Mouse (Mus musculus) lung, postnatal 0 days (tissue): ENCODE measurements around the gene Gapdh. TPM values are rescaled to one million over a fixed set of nuclear protein-coding genes. Genes with fewer than 3 reads are reported as not detected.

Source experiments
- ATAC-seq: fragments of 200-750 bp; cut with Nextera tagmentation; 2 replicates; pipeline ENCODE4 v1.8.0; 2017; ENCODE audit warnings: moderate library complexity
- DNase-seq: peaks from one replicate; pipeline ENCODE4 v3.0.0-alpha.2; 2016; ENCODE audit warnings: low spot score
- H3K27ac ChIP-seq: fragments of 300-500 bp; sonication (generic); 2 replicates; pipeline ENCODE4 v1.5.1; 2014; ENCODE audit warnings: antibody characterized with exemption, mild to moderate bottlenecking, low read length, mixed read lengths
- H3K27me3 ChIP-seq: fragments of 300-500 bp; sonication (generic); replicated peaks from 2 replicates; pipeline ENCODE4 v1.6.1; 2014; ENCODE audit warnings: low read length, mixed read lengths; ENCODE audit not compliant: insufficient read depth
- H3K36me3 ChIP-seq: fragments of 300-500 bp; sonication (generic); 2 replicates; pipeline ENCODE4 v1.6.1; 2014; ENCODE audit warnings: low read length, mixed read lengths; ENCODE audit not compliant: insufficient read depth
- H3K4me1 ChIP-seq: fragments of 300-500 bp; sonication (generic); 2 replicates; pipeline ENCODE4 v1.6.1; 2014; ENCODE audit warnings: antibody characterized with exemption, low read depth, low read length, mixed read lengths; ENCODE audit not compliant: insufficient read depth
- H3K4me2 ChIP-seq: fragments of 300-500 bp; sonication (generic); replicated peaks from 2 replicates; pipeline ENCODE4 v1.6.1; 2014; ENCODE audit warnings: low read depth, mild to moderate bottlenecking, low read length, moderate library complexity, mixed read lengths
- H3K4me3 ChIP-seq: fragments of 300-500 bp; sonication (generic); 2 replicates; pipeline ENCODE4 v1.5.1; 2014; ENCODE audit warnings: low read depth, low read length
- H3K9ac ChIP-seq: fragments of 300-500 bp; sonication (generic); replicated peaks from 2 replicates; pipeline ENCODE4 v1.6.1; 2014; ENCODE audit warnings: low read depth, mild to moderate bottlenecking
- H3K9me3 ChIP-seq: fragments of 300-500 bp; sonication (generic); 2 replicates; pipeline ENCODE4 v1.6.1; 2016; ENCODE audit warnings: low read length, mixed read lengths
- CTCF ChIP-seq: IDR thresholded peaks from 2 replicates; pipeline ENCODE4 v1.5.1; 2016; ENCODE audit warnings: antibody characterized with exemption, mild to moderate bottlenecking
- EP300 ChIP-seq: IDR thresholded peaks from 2 replicates; pipeline ENCODE4 v1.6.1; 2016; ENCODE audit warnings: antibody characterized with exemption, mild to moderate bottlenecking, control low read depth
- WGBS: fragments of 180-500 bp; shearing (Covaris S2); extraction: QIAGEN DNeasy Blood & Tissue Kit; methylation state at CpG from one replicate; pipeline ENCODE4 v1.1.7; 2014; 5-methylcytosine and 5-hydroxymethylcytosine counted together
- polyA plus RNA-seq: library from polyadenylated mRNA; unstranded; fragments of >200 nt; fragmentation: Nextera tagmentation; extraction: Ambion mirVana; gene quantifications from 2 replicates; pipeline ENCODE4 v1.2.1, GENCODE M21; 2015

The Gapdh gene
- polyA plus RNA-seq, 1 experiment from 2014 or later: 429 TPM

DNA sequence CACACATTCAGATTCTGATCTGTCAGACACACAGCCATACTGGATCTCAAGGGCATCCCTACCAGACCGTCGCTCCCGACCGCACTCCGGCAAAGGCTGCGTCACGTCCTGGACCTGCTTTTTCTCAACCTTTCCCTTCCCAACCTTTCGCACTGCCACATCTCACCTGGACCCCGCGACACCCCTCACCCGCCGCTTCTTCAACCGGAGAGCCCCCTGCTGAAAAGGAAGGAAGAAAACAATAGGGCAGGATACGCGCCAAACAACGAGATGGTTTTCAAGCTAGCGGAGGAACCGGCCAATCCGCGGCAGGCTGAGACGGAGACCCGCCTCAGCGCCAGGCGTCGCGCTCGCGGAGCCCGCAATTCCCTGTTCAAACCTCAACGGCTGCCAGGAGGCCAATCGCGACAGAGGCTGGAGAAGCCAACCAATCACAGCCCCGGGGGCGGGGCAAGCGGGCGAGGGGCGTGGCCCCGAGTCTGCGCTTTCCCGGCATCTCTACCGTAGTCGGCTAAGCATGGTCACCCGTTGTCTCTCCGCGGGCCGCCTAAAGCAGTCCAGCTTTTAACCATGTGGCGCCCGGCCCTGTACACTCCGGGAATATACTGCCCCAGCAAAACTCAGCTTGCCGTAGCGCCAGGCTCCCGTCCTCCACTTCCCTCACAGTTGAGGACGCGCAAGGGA lies 25.2 kb upstream of the Gapdh start, which contains the start of the genes Ncapd2 and Mrpl51:
Ncapd2 (minus strand) TSS at position 370 of the 684 bp plus-strand sequence.
Mrpl51 (plus strand) TSS at position 470 of the 684 bp plus-strand sequence.
- H3K4me3 ChIP-seq: peak within 1 kb of the TSS; percentile 84
- peak within 1 kb of the TSS; percentile 64 for H3K9ac ChIP-seq
- no peaks in the 10 kb centered on the region for H3K27me3 ChIP-seq
- TF ChIP-seq CTCF: no peak; the same call in 1 of the 2 replicates
- no peak for TF ChIP-seq EP300
- DNase-seq (peak; percentile 98), ATAC-seq (peak; percentile 97)
- no peaks in the 10 kb centered on the region for H3K9me3 ChIP-seq
- peaks cover 6% of the 10 kb centered on the region; the same call in 1 of the 2 replicates for H3K4me1 ChIP-seq
- H3K27ac ChIP-seq: peak within 1 kb of the TSS; percentile 98
- WGBS: 2% methylated on average over 54 of the region's 54 CpGs
- H3K36me3 ChIP-seq: no peaks in the 10 kb centered on the region
- H3K4me2 ChIP-seq: peak within 1 kb of the TSS; percentile 74

DNA sequence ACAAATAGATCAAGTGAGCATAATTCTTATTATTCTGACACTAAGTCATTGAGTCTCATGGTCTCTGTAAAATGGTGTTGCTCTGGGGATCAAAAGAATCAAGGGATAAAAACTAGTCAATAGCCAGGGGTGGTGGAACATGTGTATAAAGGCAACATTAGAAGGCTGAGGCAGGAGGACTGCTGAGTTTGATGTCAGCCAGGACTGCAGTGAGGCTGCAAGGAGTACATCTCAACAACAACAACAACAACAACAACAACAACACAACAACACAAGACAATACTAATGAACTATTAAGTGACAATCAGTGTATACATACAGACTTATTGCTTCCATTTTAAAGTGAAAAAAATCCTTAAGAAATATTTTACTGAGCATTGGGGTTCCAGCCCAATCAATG lies 24.5 kb upstream of the Gapdh start:
- H3K9ac ChIP-seq: no peak overlapping the region
- no peaks in the 10 kb centered on the region for H3K36me3 ChIP-seq
- H3K27ac ChIP-seq: no peak overlapping the region
- peaks cover 6% of the 10 kb centered on the region; the same call in 1 of the 2 replicates for H3K4me1 ChIP-seq
- no peak for DNase-seq
- no peak for ATAC-seq
- H3K4me2 ChIP-seq: peak overlapping the region; percentile 74
- peak overlapping the region; percentile 84; the same call in 1 of the 2 replicates for H3K4me3 ChIP-seq
- no peaks in the 10 kb centered on the region for H3K27me3 ChIP-seq
- H3K9me3 ChIP-seq: no peaks in the 10 kb centered on the region
- no peak for TF ChIP-seq EP300
- TF ChIP-seq CTCF: no peak

DNA sequence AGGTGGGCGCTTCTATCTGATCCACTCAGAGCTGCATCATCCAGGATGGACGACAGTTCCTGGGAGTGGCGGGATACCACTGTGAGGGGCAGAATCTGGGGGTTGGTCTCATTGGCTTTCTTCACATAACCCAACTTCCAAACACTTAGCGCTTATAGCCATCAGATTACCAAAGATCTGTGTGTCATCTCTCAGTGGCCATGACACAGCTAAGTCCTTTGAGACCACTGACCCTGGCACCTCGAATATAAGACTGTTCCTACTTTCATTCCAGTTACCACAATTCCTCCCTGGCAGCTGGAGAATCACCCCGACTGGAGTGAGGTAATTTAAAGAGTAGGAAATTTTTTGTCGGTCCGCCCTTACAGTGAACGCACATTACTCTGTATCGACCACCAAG lies 19.9 kb upstream of the Gapdh start:
- H3K9ac ChIP-seq: no peak overlapping the region
- H3K4me3 ChIP-seq: no peak overlapping the region
- ATAC-seq (no peak), DNase-seq (no peak)
- TF ChIP-seq EP300: no peak
- TF ChIP-seq CTCF: no peak
- H3K27ac ChIP-seq: no peak overlapping the region
- 94% methylated on average over 10 of the region's 10 CpGs for WGBS
- H3K4me2 ChIP-seq: no peak overlapping the region
- H3K4me1 ChIP-seq: no peaks in the 10 kb centered on the region
- H3K27me3 ChIP-seq: no peaks in the 10 kb centered on the region
- no peaks in the 10 kb centered on the region for H3K9me3 ChIP-seq
- no peaks in the 10 kb centered on the region for H3K36me3 ChIP-seq

DNA sequence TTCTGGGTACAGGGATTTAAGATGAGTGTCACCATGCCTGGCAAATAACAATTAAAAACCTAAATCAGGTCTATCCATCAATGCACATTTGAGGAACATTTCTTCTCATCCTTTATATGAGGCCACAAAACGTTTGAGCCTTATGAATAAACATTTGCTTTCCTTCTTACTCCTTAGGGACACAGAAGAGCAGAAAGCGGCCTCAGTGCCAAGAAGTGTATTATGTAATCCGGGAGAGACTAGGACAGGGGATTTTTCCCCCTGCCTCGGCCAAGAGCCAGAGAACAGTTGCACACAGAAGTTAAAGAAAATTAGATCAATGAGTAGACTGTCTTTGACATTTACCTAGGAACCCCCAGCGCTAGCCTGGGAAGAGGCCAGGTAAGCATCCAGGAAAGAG lies 15.9 kb upstream of the Gapdh start:
- Histone ChIP-seq H3K9me3 (no peaks in the 10 kb centered on the region), H3K27me3 (no peaks in the 10 kb centered on the region), H3K4me2 (no peak overlapping the region), H3K9ac (no peak overlapping the region), H3K4me3 (no peak overlapping the region), H3K4me1 (no peaks in the 10 kb centered on the region), H3K27ac (no peak overlapping the region), H3K36me3 (no peaks in the 10 kb centered on the region; the same call in 1 of the 2 replicates)
- ATAC-seq (no peak), DNase-seq (peak; percentile 9)
- WGBS: 63% methylated on average over 5 of the region's 5 CpGs
- TF ChIP-seq EP300 (no peak), CTCF (no peak)

DNA sequence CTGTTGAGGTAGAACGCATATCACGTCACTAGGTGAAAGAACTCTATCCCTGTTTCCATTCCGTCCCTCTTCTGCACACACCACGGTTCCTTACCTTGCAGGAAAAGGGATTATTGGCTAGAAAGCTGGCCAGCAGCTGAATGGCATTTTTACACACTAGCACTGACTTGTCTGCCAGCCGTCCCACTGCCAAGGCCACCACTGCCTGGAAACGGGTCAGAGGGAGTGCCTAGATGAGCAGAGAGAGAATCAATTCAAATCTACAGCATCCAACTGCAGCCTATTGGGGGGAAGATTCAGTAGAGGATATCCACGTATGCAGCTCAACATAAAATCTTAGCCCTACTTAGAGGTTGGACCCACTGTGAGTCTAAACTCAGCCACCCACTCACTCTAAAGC lies 13.3 kb upstream of the Gapdh start:
- Histone ChIP-seq H3K9me3 (no peaks in the 10 kb centered on the region), H3K4me1 (no peaks in the 10 kb centered on the region), H3K4me2 (no peak overlapping the region), H3K27me3 (no peaks in the 10 kb centered on the region), H3K36me3 (peaks cover 7% of the 10 kb centered on the region; the same call in 1 of the 2 replicates), H3K27ac (no peak overlapping the region), H3K4me3 (no peak overlapping the region), H3K9ac (no peak overlapping the region)
- DNase-seq: no peak
- WGBS: 92% methylated on average over 7 of the region's 7 CpGs
- no peak for ATAC-seq
- TF ChIP-seq EP300: no peak
- TF ChIP-seq CTCF: no peak

DNA sequence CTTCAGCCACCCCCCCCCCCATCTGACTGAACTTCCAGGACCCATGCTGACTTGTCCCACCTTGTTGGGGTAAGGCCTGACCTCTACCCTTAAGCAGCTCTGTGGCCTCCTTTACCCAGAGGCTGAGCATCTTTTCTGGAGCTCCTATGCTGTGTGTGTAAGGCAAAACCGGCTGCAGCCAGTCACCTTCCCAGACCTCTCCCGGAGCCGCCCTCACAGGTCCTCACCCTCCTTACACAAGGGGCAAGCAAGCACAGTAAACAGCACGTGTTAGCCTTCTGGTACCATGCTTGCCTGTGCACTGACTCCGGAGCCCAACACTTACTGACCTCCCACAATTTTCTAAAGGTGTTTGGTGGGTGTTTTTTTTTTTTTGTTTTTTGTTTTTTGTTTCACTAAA lies 9.2 kb upstream of the Gapdh start:
- WGBS: 88% methylated on average over 5 of the region's 5 CpGs
- H3K27ac ChIP-seq: no peak overlapping the region
- H3K36me3 ChIP-seq: peaks cover 7% of the 10 kb centered on the region; the same call in 1 of the 2 replicates
- no peak overlapping the region for H3K9ac ChIP-seq
- no peak for TF ChIP-seq CTCF
- TF ChIP-seq EP300: no peak
- ATAC-seq (no peak), DNase-seq (no peak)
- H3K27me3 ChIP-seq: no peaks in the 10 kb centered on the region
- no peak overlapping the region for H3K4me3 ChIP-seq
- H3K9me3 ChIP-seq: no peaks in the 10 kb centered on the region
- no peaks in the 10 kb centered on the region for H3K4me1 ChIP-seq
- no peak overlapping the region for H3K4me2 ChIP-seq
